Mouse (Mus musculus): ENCODE results near the gene Eif4e1b.
"Not testable (repeated sequence)": the region's sequence is repeated elsewhere in the genome, so short reads cannot be mapped to it uniquely, and the experiment has no call there.

Eif4e1b gene

GRCm38 (mm10) chr13:54759496-54759895 is 24.3 kb upstream of the Eif4e1b start:
- DNase-seq (ENCODE audit: low read depth) = no peak

DNA sequence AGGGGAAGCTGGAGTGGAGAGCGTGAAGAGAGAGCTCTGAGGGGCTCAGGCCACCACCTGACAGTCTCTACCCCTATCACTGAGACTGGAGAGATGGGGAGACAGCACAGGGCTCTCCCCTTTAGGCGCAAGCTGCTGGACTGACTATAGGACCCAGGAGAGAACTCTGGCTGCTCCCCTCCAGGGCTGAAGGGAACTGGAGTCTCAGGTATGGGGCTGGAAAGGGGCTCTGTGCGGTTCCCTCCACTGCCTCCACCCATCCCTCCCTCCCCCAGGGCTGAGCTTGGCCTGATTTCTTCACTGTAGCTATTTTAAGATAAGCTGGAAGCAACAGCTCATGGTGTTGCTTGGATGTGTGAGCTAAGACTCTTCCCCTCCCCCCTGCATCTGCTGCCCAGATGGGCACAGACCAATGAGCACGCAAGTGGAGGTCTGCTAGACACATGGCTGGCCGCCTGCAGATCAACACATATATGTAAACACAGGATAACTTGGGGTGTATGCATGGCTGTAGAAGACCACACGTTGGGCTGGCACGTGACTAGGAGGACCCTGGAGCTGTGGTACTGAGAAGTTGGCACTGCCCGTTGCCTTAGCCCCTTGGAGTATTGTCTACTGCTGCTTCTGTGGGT is 23.5 kb upstream of the Eif4e1b start:
- DNase-seq (ENCODE audit: low read depth) = no peak

DNA sequence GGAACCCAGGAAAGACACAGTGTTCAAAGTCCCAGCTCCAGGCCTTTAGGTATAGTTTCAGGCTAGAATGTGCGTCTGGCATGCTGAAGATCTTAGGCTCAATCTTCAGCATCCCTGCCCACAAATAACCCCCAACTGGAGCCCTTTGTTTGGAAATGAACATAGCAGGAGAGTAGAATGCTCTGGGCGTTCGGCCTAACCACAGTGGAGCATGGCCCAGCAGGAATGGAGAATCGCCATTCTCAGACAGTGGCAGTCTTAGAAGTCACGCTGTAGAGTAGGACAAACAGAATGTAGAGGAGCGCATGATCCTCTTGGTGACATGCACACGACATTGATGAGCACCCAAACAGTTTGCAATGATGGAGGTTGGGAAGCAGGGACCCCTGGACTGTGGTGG is 22.9 kb upstream of the Eif4e1b start:
- DNase-seq (ENCODE audit: low read depth) = no peak

DNA sequence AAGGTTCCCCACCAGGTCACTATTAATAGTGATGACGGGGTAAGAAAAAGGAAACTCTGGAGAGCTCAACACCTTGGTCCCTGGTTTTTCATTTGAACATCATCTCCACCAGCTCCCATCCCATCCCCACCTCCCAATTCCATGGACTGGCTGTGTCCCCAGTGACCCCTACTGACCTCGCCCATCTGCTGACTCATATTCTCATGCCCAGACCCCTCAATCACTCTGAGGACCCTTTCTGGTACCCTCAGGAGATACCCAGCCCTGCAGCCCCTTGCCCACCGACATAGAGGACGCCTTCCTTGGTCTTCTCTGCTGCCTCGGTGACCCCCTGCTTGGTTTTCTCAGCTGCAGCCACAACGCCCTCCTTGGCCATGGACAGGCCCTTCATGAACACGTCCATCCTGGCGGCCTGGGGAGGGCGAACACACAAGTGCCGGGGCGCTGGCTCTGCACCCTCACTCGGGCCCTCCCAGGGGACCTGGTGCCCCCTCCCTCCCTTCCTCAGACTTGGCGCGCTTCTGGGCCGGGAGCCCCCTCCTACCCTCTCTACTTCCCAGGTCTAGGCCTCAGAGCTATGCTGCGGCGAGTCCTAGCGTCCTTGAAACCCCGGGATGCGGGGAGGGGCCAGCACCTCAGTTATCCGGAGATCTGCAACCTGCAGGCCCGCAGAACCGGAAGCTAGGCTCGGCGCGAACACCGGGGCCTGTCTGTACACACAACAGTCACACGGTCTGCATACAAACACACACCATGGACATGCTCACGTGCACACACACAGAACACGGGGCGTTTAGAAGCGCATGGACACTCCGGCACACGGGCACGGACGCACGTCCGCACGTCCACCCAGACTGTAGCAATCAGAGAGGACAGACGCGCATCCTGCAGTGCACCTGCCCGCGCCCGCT is 18.3 kb upstream of the Eif4e1b start:
- no peak for DNase-seq (ENCODE audit: low read depth)

DNA sequence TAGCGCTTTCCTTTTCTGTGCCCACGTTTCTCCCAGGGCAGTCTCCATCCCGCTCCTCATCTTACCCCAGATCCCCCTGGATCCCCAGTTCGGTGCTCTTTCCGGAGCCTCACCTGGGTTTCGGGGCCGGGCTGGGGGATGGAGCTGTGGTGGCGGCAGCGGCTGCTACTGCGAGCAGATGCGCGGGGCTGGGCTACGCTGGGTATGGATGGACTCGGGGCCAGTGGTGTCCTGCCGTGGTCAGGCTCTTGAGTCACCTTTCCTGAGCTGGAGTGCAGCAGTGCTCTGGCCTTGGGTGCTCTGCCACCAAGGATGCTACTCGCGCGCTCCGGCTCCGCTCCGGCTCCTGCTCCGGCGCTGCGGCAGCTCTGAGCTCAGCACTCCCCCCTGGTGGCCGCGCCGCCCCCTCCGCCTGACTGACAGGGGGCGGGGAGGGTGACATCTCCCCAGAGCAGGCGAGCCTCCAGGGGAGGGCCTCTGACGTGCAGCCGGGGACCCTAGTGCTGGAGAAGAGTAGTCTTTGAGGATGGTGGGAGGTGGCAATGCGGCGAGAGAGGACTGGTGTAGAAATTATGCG is 17.5 kb upstream of the Eif4e1b start, which contains the start of gene Sncb:
Sncb (minus strand) TSS at position 404 of the 577 bp plus-strand sequence.
- no peak for DNase-seq (ENCODE audit: low read depth)

GRCm38 (mm10) chr13:54767012-54767411 is 16.8 kb upstream of the Eif4e1b start:
- DNase-seq (ENCODE audit: low read depth) = no peak

- no peak for DNase-seq (ENCODE audit: low read depth)
Measured at GRCm38 (mm10) chr13:54780592-54780991, 3.2 kb upstream of the Eif4e1b start.

GRCm38 (mm10) chr13:54781086-54781485 is 2.7 kb upstream of the Eif4e1b start:
- no peak for DNase-seq (ENCODE audit: low read depth)

GRCm38 (mm10) chr13:54783235-54783634 is 563 bp upstream of the Eif4e1b start:
- no peak for DNase-seq (ENCODE audit: low read depth)

DNA sequence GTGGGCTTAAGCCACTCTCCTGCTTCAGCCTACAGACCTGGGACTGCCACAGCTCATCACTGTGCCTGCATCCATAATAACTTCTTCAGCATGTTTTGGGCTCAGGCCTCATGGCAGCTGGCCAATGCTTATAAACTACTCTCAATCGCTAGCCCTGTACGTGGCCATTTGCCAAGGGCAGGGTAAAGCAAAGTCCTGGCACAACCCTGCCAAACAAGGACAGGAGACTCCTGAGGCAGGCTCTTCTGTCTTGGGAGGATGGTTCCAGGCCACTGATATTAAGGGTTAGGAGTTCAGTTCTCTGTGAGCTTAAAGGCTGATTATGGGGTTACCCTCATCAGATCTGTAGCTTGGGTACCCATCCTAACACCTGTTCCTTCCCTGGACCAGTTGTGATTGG is 3.8 kb downstream of the Eif4e1b start:
- not testable (repeated sequence) for DNase-seq (ENCODE audit: low read depth)

GRCm38 (mm10) chr13:54788740-54789560 is 5.2 kb downstream of the Eif4e1b start, which contains the start of gene Tspan17:
TSS of gene Tspan17 (plus strand) at chr13:54789377.
- DNase-seq (ENCODE audit: low read depth) = peak; percentile 100

GRCm38 (mm10) chr13:54789561-54790397 is 6.0 kb downstream of the Eif4e1b start:
- peak; percentile 66 for DNase-seq (ENCODE audit: low read depth)

- DNase-seq (ENCODE audit: low read depth) = peak; percentile 21
Measured at GRCm38 (mm10) chr13:54792259-54793230, 8.7 kb downstream of the Eif4e1b start.

DNA sequence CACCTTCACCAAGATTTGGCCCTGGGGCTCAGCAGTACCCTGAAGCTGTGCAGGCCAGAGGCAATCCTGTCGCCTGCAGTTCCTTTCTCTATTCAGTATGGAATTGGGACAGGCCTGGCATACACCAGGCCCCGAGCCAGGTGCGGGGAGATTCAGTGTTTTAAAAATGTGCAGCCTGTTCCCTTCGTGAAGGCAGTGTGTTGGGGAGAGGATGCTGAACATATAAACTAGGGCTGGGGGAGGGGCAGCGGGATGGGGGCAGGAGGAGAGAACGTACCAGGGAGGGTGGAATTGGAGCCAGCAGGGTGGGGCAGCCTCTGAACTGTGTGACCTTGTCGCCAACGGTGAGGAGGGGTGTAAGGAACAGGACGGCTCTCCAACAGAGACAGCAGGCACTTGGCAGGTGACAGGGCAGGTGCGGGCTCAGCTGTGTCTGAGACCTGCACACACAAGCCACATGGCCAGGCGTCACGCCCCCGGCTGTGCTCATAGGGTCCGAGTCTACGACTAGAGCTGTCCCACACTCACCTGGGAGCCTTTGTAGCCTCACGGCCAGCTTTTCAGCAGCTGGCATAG is 10.3 kb downstream of the Eif4e1b start:
- no peak for DNase-seq (ENCODE audit: low read depth)

GRCm38 (mm10) chr13:54794843-54795242 is 11.0 kb downstream of the Eif4e1b start:
- DNase-seq (ENCODE audit: low read depth) = peak; percentile 29

DNA sequence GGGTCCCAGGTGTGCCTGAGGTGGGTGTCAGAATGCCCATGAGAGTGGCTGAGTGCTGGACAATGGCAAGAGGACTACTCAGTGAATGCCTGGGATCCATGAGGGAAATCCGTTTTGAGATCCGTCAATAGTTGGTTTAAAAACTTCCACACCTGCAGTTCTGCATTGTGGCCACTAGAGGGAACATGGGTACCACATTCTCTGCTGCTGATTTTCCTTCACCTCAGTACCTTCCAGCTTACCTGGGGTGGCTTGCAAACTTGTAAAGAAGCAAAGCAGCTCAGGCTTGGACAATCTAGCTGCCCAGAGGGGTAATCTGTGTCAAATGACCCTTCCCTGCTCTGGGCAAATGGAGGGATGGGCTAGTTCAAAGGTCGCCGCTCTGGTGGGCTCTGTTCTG is 13.6 kb downstream of the Eif4e1b start:
- peak; percentile 46 for DNase-seq (ENCODE audit: low read depth)

DNA sequence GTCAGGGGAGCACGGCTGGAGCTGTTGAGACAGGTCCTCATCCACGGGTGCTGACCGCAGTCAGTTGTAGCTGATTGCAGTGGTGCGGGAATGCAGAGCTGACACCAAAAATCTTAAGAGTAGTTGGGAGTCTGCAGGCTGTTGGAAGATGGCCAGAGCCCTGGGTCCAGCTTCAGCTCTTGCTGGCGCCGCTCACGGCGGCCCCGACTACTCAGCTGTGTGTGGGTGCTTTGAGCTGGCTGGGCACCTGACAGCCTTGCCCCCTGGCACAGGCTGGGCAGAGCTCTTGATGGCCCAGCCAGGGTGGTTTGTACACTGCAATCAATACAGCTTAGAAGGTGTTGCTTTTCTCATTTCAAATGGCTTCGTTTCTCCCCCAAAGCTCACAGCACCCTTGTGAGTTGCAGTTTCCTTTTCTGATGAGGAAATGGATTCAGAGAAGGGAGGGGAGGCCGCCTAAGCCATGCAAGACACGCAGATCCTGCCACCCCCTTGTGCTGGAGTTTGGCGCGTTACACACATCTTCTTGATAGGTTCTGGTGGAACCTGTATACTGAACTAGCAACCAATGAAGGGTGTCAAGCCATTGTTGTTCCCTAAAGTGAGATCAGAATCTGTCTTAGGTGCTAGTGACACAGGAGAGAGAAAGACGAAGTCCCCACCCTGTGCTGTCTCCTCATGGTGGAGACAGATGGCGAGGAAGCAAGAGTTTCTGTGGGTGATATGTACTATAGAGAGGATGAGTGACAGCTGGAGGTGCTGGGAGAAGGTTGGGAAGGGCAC is 14.3 kb downstream of the Eif4e1b start:
- no peak for DNase-seq (ENCODE audit: low read depth)

GRCm38 (mm10) chr13:54798740-54799139 is 14.9 kb downstream of the Eif4e1b start:
- DNase-seq (ENCODE audit: low read depth) = no peak

DNA sequence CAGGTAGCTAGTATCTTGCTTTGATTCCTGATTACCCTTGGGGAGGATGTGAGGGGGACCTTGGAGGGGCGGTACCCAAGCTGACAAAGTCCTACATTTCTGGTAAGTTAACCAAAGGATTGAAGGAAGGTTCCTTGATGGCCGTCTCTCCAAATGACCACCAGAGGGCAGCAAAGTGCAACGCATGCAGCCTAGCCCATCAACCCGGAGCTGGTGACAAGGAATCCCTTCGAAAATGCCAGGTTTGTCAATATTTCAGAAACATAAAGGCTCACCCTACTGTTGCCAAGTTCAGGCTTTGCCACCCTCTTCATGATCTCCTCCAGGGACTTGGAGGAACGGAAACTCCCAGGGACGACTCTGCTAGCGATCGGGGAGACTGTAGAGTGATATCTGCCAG is 15.9 kb downstream of the Eif4e1b start:
- peak; percentile 78 for DNase-seq (ENCODE audit: low read depth)

Data from 416B (cell line).